Mouse (Mus musculus) lung, postnatal 0 days (tissue): ENCODE results near the gene Ppia. TPM values are rescaled to one million over a fixed set of nuclear protein-coding genes. Genes with fewer than 3 reads are reported as not detected.
"Not testable (repeated sequence)": the region's sequence is repeated elsewhere in the genome, so short reads cannot be mapped to it uniquely, and the experiment has no call there.

Experiments used
- ATAC-seq: fragments of 200-750 bp; cut with Nextera tagmentation; 2 replicates; pipeline ENCODE4 v1.8.0; 2017; ENCODE audit warnings: moderate library complexity
- DNase-seq: peaks from one replicate; pipeline ENCODE4 v3.0.0-alpha.2; 2016; ENCODE audit warnings: low spot score
- H3K27ac ChIP-seq: fragments of 300-500 bp; sonication (generic); 2 replicates; pipeline ENCODE4 v1.5.1; 2014; ENCODE audit warnings: antibody characterized with exemption, mild to moderate bottlenecking, low read length, mixed read lengths
- H3K27me3 ChIP-seq: fragments of 300-500 bp; sonication (generic); replicated peaks from 2 replicates; pipeline ENCODE4 v1.6.1; 2014; ENCODE audit warnings: low read length, mixed read lengths; ENCODE audit not compliant: insufficient read depth
- H3K36me3 ChIP-seq: fragments of 300-500 bp; sonication (generic); 2 replicates; pipeline ENCODE4 v1.6.1; 2014; ENCODE audit warnings: low read length, mixed read lengths; ENCODE audit not compliant: insufficient read depth
- H3K4me1 ChIP-seq: fragments of 300-500 bp; sonication (generic); 2 replicates; pipeline ENCODE4 v1.6.1; 2014; ENCODE audit warnings: antibody characterized with exemption, low read depth, low read length, mixed read lengths; ENCODE audit not compliant: insufficient read depth
- H3K4me2 ChIP-seq: fragments of 300-500 bp; sonication (generic); replicated peaks from 2 replicates; pipeline ENCODE4 v1.6.1; 2014; ENCODE audit warnings: low read depth, mild to moderate bottlenecking, low read length, moderate library complexity, mixed read lengths
- H3K4me3 ChIP-seq: fragments of 300-500 bp; sonication (generic); 2 replicates; pipeline ENCODE4 v1.5.1; 2014; ENCODE audit warnings: low read depth, low read length
- H3K9ac ChIP-seq: fragments of 300-500 bp; sonication (generic); replicated peaks from 2 replicates; pipeline ENCODE4 v1.6.1; 2014; ENCODE audit warnings: low read depth, mild to moderate bottlenecking
- H3K9me3 ChIP-seq: fragments of 300-500 bp; sonication (generic); 2 replicates; pipeline ENCODE4 v1.6.1; 2016; ENCODE audit warnings: low read length, mixed read lengths
- CTCF ChIP-seq: IDR thresholded peaks from 2 replicates; pipeline ENCODE4 v1.5.1; 2016; ENCODE audit warnings: antibody characterized with exemption, mild to moderate bottlenecking
- EP300 ChIP-seq: IDR thresholded peaks from 2 replicates; pipeline ENCODE4 v1.6.1; 2016; ENCODE audit warnings: antibody characterized with exemption, mild to moderate bottlenecking, control low read depth
- WGBS: fragments of 180-500 bp; shearing (Covaris S2); extraction: QIAGEN DNeasy Blood & Tissue Kit; methylation state at CpG from one replicate; pipeline ENCODE4 v1.1.7; 2014; 5-methylcytosine and 5-hydroxymethylcytosine counted together
- polyA plus RNA-seq: library from polyadenylated mRNA; unstranded; fragments of >200 nt; fragmentation: Nextera tagmentation; extraction: Ambion mirVana; gene quantifications from 2 replicates; pipeline ENCODE4 v1.2.1, GENCODE M21; 2015

The Ppia gene
- polyA plus RNA-seq, 1 experiment from 2014 or later, result 3,180 TPM

- WGBS, result 53% methylated on average over 5 of the region's 5 CpGs
These were observed 5.1 kb upstream of the Ppia start for GRCm38 (mm10) chr11:6410050-6410602.

DNA sequence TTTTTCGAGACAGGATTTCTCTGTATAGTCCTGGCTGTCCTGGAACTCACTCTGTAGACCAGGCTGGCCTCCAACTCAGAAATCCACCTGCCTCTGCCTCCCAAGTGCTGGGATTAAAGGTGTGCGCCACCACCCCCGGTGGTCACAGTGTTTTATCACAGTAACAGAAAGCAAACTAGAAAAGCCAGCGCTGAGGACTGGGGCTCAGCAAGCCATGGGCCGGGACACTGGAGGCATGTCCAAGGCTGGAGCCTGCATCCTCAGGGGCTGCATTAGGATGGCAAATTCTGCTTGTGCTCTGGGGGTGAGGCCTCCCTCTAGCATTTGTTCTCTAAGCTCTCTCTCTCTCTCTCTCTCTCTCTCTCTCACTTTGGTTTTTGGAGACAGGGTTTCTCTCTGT, 4.5 kb upstream of the Ppia start:
- DNase-seq, H3K9me3 ChIP-seq, H3K9ac ChIP-seq, H3K27ac ChIP-seq, H3K27me3 ChIP-seq, ATAC-seq, H3K4me2 ChIP-seq, H3K4me3 ChIP-seq, H3K36me3 ChIP-seq: not testable (repeated sequence)
- WGBS, result 88% methylated on average over 5 of the region's 5 CpGs
- 0 out of 2 replicates have a peak, but pooled peaks have one; percentile 11 for TF ChIP-seq CTCF
- peaks cover 13% of the 10 kb centered on the region for H3K4me1 ChIP-seq

More at GRCm38 (mm10) chr11:6410050-6410602, 5.1 kb upstream of the Ppia start:
- Histone ChIP-seq H3K9ac (no peak overlapping the region), H3K4me2 (no peak overlapping the region), H3K4me1 (peaks cover 19% of the 10 kb centered on the region), H3K36me3 (no peaks in the 10 kb centered on the region), H3K9me3 (no peaks in the 10 kb centered on the region), H3K27ac (no peak overlapping the region), H3K4me3 (no peak overlapping the region), H3K27me3 (no peaks in the 10 kb centered on the region)
- DNase-seq, result no peak
- ATAC-seq, result no peak
- TF ChIP-seq EP300 (no peak), CTCF (no peak)

GRCm38 (mm10) chr11:6411684-6412083, 3.6 kb upstream of the Ppia start:
- peak; percentile 90 for TF ChIP-seq CTCF
- TF ChIP-seq EP300, result no peak
- H3K27ac ChIP-seq, result no peak overlapping the region
- no peaks in the 10 kb centered on the region for H3K27me3 ChIP-seq
- no peaks in the 10 kb centered on the region for H3K36me3 ChIP-seq
- 4% methylated on average over 5 of the region's 5 CpGs for WGBS
- DNase-seq (peak; percentile 78), ATAC-seq (no peak)
- peaks cover 4% of the 10 kb centered on the region; the same call in 1 of the 2 replicates for H3K4me1 ChIP-seq
- H3K4me3 ChIP-seq, result no peak overlapping the region
- no peaks in the 10 kb centered on the region for H3K9me3 ChIP-seq
- no peak overlapping the region for H3K4me2 ChIP-seq
- no peak overlapping the region for H3K9ac ChIP-seq

DNA sequence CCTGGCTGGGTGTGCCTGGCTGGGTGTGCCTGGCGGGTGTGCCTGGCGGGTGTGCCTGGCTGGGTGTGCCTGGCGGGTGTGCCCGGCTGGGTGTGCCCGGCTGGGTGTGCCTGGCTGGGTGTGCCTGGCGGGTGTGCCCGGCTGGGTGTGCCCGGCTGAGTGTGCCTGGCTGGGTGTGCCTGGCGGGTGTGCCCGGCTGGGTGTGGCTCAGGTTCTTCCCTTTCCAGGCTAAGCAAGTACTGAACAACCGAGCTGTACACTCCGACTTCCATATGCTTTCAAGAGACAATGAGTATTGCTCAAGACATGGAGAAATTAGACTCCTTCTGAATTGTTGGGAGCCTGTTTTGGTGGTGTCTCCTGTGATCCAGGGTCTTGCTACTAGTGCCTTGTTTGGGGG, 2.0 kb upstream of the Ppia start:
- no peak overlapping the region for H3K4me2 ChIP-seq
- H3K36me3 ChIP-seq, result no peaks in the 10 kb centered on the region; the same call in 1 of the 2 replicates
- DNase-seq, result no peak
- TF ChIP-seq EP300 (no peak), CTCF (no peak)
- H3K9me3 ChIP-seq, result no peaks in the 10 kb centered on the region
- H3K4me3 ChIP-seq, result no peak overlapping the region
- no peak overlapping the region for H3K9ac ChIP-seq
- H3K27me3 ChIP-seq, result no peaks in the 10 kb centered on the region
- WGBS, result 91% methylated on average over 9 of the region's 12 CpGs
- ATAC-seq, result no peak
- peaks cover 11% of the 10 kb centered on the region; the same call in 1 of the 2 replicates for H3K4me1 ChIP-seq
- no peak overlapping the region for H3K27ac ChIP-seq

DNA sequence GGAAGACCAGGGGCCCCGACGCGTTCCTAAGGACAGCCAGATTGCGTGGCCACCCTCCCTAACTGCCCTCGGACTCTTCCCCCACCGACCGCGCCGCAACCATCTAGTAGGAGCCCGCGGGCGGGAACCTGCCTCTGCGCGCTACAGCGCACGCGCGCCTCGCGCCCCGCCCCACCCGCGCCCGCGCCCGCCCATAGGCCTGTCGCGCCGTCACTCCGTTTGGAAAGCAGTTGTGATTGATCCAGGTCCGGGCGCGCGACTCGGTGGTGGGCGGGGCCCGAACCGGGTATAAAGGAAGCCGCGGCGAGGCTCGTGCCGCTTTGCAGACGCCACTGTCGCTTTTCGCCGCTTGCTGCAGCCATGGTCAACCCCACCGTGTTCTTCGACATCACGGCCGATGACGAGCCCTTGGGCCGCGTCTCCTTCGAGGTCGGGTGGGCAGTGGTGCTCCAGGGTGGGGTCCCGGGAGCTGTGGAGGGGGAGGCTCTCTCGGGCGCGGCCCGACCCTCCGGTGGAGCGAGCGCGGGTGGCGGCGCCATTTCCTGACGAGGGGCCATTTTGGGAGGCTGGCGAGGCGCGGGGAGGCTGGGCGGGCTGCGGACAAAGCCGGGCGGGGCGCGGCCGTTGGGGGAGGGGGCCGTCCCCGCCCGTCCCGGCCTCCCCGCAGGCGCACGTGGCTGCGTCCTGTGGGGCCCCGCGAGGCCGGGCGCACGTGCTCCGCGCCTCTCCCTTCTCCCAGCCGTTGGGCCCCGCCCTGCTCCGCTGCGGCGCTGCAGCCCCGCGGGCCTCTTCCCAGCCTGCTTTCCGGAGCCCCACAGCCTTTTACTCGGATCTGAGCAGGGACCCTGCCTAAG, 535 bp downstream of the Ppia start:
- ATAC-seq (peak; percentile 94), DNase-seq (peak; percentile 96)
- peak overlapping the region; percentile 68 for H3K4me3 ChIP-seq
- peaks cover 11% of the 10 kb centered on the region for H3K4me1 ChIP-seq
- H3K27ac ChIP-seq, result peak overlapping the region; percentile 99
- peak overlapping the region; percentile 88 for H3K9ac ChIP-seq
- under 1% methylated on average over 56 of the region's 102 CpGs for WGBS
- peak overlapping the region; percentile 81 for H3K4me2 ChIP-seq
- no peak for TF ChIP-seq EP300
- TF ChIP-seq CTCF, result 0 out of 2 replicates have a peak, but pooled peaks have one; percentile 2
- no peaks in the 10 kb centered on the region for H3K9me3 ChIP-seq
- H3K36me3 ChIP-seq, result peaks cover 18% of the 10 kb centered on the region; the same call in 1 of the 2 replicates
- H3K27me3 ChIP-seq, result no peaks in the 10 kb centered on the region

DNA sequence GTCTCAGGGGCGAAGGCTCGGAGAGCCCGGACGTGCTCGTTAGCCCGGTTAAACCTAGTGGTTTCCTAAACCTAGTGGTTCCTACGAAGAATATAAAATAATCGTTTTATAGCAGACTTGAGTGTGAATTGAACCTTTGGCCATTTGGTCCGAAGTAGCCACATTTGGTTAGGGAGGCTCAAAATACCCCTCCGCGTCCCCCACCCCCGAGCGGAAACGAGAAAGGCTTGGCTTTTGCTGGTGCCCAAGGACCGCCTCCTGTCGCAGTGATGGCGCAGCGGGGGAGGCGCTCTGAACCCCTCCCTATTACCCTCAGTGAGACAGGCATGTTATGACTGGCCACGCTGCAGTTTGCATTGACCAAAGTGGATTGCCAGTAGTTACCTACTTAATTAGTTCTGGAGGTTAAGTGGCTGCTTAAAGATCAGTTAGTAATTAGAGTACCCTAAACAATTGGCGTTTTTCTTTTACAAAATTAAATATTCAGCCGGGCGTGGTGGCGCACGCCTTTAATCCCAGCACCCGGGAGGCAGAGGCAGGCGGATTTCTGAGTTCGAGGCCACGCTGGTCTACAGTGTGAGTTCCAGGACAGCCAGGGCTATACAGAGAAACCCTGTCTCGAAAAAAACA, 1.3 kb downstream of the Ppia start:
- peaks cover 11% of the 10 kb centered on the region for H3K4me1 ChIP-seq
- peak overlapping the region; percentile 68 for H3K4me3 ChIP-seq
- peaks cover 21% of the 10 kb centered on the region; the same call in 1 of the 2 replicates for H3K36me3 ChIP-seq
- ATAC-seq (peak; percentile 58), DNase-seq (peak; percentile 91)
- peak overlapping the region; percentile 81 for H3K4me2 ChIP-seq
- no peaks in the 10 kb centered on the region for H3K9me3 ChIP-seq
- under 1% methylated on average over 30 of the region's 30 CpGs for WGBS
- H3K27me3 ChIP-seq, result no peaks in the 10 kb centered on the region
- H3K27ac ChIP-seq, result peak overlapping the region; percentile 99
- TF ChIP-seq CTCF (no peak), EP300 (no peak)
- peak overlapping the region; percentile 88 for H3K9ac ChIP-seq
